Mouse (Mus musculus) left cerebral cortex, adult 2 months (tissue): ENCODE data around the gene AB124611. TPM values are rescaled to one million over a fixed set of nuclear protein-coding genes. Genes with fewer than 3 reads are reported as not detected.
"Not testable (repeated sequence)": the region's sequence is repeated elsewhere in the genome, so short reads cannot be mapped to it uniquely, and the experiment has no call there.

Experiments used
- DNase-seq, 2 experiments: peaks; one replicate each; pipeline ENCODE4 v3.0.0; 2021 to 2022; ENCODE audit warnings: low spot score in 2 of 2, mixed read lengths in 1 of 2; ENCODE audit errors: extremely low spot score in 1 of 2
- H3K27ac ChIP-seq: fragments of 200-600 bp; 2 replicates; pipeline ENCODE4 v1.8.1; 2022
- H3K4me3 ChIP-seq: fragments of 200-600 bp; 2 replicates; pipeline ENCODE4 v1.8.1; 2022
- CTCF ChIP-seq: fragments of 200-600 bp; IDR thresholded peaks from 2 replicates; pipeline ENCODE4 v1.8.1; 2022; ENCODE audit warnings: antibody characterized with exemption, mild to moderate bottlenecking, moderate library complexity
- intact Hi-C: fragments of 180-260 bp; cut with DNase I; formaldehyde crosslinking; loops from one replicate; pipeline ENCODE4 v1.15.1; 2025
- total RNA-seq, 2 experiments: library from RNA; stranded (reverse); gene quantifications; 2 replicates each; pipeline ENCODE4 v1.2.3; 2021

Gene AB124611
- total RNA-seq, 2 experiments from 2014 or later: 0.29 TPM; not detected in 1

DNA sequence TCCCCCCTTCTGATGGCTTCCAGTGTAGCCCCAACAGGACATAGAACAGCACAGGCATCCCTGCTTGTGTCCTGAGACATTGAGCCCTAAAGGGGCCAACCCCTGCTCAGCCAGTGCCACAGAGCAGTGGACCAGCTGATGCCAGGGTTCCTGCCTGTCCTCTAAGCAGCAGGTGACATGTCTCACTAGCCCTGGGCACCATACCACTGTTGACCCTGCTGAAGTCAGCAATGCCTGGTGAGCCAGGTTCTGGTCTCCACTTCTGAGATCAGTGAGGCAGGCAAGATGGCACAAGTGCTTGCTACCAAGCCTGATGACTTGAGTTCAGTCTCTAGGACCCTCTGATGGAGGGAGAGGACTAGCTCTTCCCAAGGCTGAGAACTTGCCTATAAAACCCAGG lies 20.2 kb upstream of the AB124611 start:
- DNase-seq: no peak
- H3K27ac ChIP-seq: no peak overlapping the region
- no peak for TF ChIP-seq CTCF
- no peak overlapping the region for H3K4me3 ChIP-seq
- intact Hi-C loops: no loop called here

- H3K4me3 ChIP-seq: no peak overlapping the region
- intact Hi-C loops: no loop called here
- no peak for DNase-seq
- H3K27ac ChIP-seq: no peak overlapping the region
- no peak; the same call in 1 of the 2 replicates for TF ChIP-seq CTCF
Observed at GRCm38 (mm10) chr9:21507753-21508430, 18.1 kb upstream of the AB124611 start.

DNA sequence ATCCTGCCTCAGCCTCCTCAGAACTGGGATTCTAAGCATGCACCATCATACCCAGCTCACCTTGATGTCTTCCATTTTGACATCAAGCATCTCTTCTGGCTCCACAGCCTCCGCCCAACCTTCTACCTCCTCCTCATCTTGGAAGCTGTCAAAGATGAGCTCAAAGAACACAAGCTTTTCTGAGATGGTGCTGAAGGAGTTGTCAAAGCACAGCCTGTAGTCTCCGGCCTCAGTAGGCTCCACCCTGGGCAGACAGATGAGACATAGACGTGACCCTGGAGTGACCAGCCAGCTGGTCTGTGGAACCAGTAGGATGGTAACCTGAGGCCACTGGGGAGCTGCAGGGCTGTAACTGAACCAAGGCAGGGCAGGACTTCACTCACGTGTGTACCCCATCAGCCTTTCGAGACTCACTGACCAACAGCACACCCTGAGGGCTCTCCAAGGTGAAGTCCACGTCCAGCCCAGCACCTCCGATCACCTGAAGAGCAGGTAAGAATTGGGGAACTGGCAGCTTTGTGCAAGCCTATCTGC lies 17.0 kb upstream of the AB124611 start:
- Histone ChIP-seq H3K4me3 (peak overlapping the region; percentile 74), H3K27ac (0 out of 2 replicates have a peak overlapping the region, but pooled peaks have one; percentile 7)
- no peak for TF ChIP-seq CTCF
- no peak for DNase-seq
- intact Hi-C loops: no loop called here

DNA sequence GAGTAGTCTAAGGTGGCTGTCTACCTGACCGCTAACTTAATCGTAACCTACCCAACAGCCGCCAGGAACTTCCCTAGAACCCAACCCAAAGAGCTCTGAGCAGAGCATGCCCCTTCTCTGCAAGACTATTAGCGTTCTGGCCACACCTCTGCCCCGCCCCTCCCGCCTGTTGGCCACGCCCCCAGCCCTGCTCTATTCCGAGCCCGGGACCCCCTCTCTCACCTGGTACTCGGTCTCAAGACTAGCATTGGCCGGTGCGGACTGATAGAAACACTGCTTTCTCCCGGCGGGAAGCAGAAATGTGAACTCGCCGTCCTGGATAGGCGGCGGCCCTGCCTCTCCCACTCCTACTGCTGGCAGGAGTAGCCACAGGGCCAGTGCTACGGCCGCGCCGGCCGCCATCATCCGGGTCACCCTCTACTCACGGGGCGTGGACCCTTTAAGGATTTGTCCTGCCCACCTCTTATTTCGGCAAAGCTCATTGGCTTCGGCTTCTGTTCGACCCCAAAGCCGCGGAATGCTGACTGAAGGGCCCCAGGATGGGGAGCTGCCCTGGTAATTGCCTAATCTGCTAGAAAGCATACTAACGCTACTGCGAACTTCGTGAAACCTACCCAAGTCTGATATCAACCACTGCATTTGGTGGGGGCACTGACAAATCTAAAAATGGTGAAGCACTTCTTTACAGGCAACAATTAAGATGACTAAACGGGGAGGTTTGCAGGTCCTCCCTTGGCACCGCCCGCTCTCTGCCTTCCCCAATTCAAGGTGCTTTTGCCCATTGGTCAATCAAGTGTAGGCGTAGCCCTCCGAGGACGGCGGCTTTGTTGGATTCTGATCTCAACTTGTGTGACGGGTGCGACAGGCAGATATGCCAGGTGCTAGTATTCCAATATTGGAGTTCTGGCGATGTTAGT lies 15.9 kb upstream of the AB124611 start, which contains the start of gene Tmed1:
Gene Tmed1 (minus strand): TSS at position 481 of the 917 bp plus-strand sequence.
- Histone ChIP-seq H3K27ac (peak within 1 kb of the TSS; percentile 99), H3K4me3 (peak within 1 kb of the TSS; percentile 74)
- TF ChIP-seq CTCF: no peak
- peak; percentile 90 to 91 for DNase-seq
- intact Hi-C loops: loop anchor here (2.0 to 10.0 kb wide), 2 partner anchors 37 to 395 kb away; partner anchors contain the start of gene Carm1

DNA sequence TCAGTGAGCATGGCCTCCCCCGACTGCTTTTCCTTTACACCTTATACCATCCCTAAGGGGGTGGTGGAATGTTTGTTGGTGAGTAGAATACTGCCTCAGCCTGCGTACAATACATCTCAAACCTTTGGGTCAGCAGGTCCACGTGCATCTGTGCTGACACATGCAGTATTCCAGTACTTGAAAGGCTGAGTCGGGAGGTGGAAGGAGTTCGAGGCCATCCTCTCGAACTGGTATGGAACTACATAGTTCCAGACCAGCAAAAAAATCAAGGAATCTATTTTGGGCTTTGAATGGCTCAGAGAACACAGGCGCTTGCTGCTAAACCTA lies 15.3 kb upstream of the AB124611 start:
- Histone ChIP-seq H3K27ac (peak overlapping the region; percentile 99), H3K4me3 (peak overlapping the region; percentile 74)
- intact Hi-C loops: loop anchor here (2.0 to 10.0 kb wide), 2 partner anchors 36 to 394 kb away; partner anchors contain the start of gene Carm1
- DNase-seq: no peak
- TF ChIP-seq CTCF: no peak

DNA sequence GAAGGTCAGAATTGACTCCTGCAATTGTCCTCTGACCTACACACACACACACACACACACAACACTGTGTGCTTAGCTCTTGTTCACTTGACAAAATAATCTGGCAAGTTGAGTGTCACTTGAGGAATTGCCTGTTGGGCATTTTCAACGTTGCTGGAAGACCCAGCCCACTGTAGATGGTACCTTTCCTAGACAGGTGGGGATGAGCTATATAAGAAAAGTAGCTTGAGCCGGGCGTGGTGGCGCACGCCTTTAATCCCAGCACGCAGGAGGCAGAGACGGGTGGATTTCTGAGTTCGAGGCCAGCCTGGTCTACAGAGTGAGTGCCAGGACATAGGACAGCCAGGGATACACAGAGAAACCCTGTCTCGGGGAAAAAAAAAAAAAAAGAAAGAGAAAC lies 14.9 kb upstream of the AB124611 start:
- Histone ChIP-seq H3K4me3 (peak overlapping the region; percentile 74), H3K27ac (peak overlapping the region; percentile 99; the same call in 1 of the 2 replicates)
- DNase-seq: no peak
- intact Hi-C loops: loop anchor here (2.0 to 10.0 kb wide), 2 partner anchors 36 to 394 kb away; partner anchors contain the start of gene Carm1
- TF ChIP-seq CTCF: no peak

DNA sequence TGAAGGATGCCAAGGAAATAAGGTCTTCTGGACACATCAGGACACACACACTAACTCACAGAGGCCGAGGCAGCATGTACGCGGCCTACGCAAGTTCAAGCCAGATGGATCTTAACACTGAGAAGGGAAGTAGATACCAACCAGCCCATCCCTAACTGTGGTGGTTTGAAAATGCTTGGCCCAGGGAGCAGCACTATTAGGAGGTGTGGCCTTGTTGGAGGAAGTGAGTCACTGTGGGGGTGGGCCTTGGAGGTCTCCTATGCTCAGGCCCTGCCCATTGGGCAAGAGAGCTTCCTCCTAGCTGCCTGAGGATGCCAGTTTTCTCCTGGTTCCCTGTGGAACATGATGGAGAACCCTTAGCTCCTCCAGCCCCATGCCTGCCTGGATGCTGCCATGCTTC lies 12.5 kb upstream of the AB124611 start:
- no peak for TF ChIP-seq CTCF
- intact Hi-C loops: loop anchor here (10.0 kb wide), 1 partner anchor 391 kb away; no protein-coding TSS in a partner anchor

DNA sequence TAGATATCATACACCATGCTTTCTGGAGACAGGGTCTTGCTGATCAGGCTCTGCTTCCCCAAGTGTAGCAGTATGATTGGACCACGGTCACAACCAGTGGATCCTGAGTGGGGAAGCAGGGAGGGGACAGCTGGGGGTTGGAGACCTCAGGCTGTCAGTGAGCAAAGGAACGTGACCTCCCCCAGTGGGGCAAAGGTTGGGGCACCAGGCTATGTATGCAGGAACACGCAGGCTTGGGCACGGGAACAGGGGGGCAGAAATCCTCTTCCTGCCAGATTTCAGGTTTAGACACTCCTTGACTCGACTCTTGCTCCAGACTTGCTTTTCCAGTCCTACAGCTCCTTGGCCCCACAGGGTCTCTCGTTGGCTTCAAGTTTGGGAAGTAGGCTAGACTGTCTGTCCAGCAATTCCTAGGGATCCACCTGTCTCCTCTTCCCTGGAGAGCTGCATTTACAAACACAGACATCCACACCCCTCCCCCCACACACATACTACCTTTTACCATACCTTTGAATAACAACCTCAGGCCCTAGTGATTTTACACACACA lies 8.0 kb upstream of the AB124611 start:
- DNase-seq: no peak
- TF ChIP-seq CTCF: no peak
- intact Hi-C loops: loop anchor here (10.0 kb wide), 1 partner anchor 387 kb away; no protein-coding TSS in a partner anchor
- no peak overlapping the region for H3K27ac ChIP-seq
- no peak overlapping the region for H3K4me3 ChIP-seq

More for the DNA sequence above, 12.5 kb upstream of the AB124611 start:
- Histone ChIP-seq H3K4me3 (no peak overlapping the region), H3K27ac (no peak overlapping the region)
- DNase-seq: no peak

- not testable (repeated sequence) for DNase-seq, H3K27ac ChIP-seq, H3K4me3 ChIP-seq
- intact Hi-C loops: loop anchor here (10.0 kb wide), 1 partner anchor 386 kb away; no protein-coding TSS in a partner anchor
Observed at GRCm38 (mm10) chr9:21518690-21519089, 7.3 kb upstream of the AB124611 start.

DNA sequence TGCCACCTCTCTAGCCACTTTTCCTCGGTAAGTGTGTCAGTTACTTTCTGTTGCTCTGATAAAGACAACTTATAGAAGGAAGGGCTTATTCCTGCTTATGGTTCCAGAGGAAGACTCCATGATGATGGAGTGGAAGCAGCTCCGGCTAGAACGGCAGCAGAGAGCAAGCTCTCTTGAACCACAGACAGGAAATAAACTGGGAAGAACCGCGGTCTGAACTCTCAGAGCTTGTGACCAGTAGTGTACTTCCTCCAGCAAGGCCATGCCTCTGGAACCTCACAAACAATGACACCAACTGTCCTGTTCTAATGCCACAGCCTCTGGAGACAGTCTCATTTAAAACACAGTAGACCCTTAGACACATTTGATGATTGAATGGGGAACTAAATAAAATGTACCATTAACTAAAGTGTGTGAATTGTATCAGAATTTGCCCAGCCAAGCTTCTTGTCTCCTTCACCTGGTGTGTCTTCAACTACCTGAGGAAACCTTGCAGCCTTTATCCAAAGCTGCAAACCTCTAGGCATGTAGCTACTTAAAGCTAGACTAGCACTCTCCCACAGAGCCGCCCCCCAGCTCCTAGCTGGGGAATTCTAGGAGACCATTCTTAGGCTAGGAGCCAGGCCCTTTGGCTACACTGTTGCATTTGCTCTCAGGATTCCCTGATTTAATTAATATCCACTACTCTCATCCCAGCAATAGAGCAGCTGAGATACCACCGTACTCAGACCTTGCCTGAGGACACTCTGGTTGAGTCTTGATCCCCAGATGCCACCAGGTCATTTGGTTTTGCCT lies 637 bp upstream of the AB124611 start:
- no peak for DNase-seq
- Histone ChIP-seq H3K27ac (no peak overlapping the region), H3K4me3 (no peak overlapping the region)
- intact Hi-C loops: no loop called here
- no peak for TF ChIP-seq CTCF

DNA sequence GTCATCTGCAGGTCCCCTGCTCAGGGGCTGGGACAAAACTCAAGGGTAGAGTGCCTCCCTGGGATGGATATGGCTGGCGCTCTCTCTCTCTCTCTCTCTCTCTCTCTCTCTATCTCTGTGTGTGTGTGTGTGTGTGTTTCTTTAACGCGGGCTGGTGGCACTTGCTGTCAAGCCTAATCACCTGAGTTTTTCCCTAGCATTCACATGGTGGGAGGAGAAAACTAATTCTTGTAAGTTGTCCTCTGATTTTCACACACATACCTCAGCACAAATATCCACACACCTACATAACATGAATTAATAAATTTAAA lies 613 bp downstream of the AB124611 start:
- intact Hi-C loops: no loop called here
- no peak for DNase-seq
- no peak for TF ChIP-seq CTCF
- no peak overlapping the region for H3K4me3 ChIP-seq
- H3K27ac ChIP-seq: no peak overlapping the region
